Mouse (Mus musculus): Measurements from ENCODE around the gene Wdr24.
"Not testable (repeated sequence)": the region's sequence is repeated elsewhere in the genome, so short reads cannot be mapped to it uniquely, and the experiment has no call there.

Wdr24 gene

DNA sequence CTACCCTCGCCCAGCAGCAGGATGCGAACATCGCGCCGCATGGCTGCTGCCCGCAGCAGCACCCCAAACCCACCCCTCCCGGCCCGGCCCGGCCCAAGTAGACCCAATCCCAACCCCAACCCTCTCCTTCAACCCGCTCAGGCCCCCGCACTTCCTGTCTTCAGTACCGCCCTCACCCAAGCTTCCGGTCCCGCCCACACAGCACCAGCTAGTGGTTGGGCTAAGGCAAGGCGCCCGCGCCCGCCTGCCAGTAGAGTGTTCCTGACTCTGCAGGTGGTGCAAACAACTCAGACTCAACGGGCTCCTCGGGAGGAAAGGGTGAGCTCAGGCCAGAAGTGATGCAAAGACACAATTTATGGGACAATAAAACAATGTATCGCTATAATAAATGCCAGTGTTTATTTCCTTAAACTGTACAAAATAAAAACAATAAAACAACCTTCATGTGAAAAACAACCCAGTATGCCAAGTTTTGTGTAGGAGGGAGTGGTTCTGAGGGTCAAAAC is 21.0 kb downstream of the Wdr24 start, which contains the start of gene Rhot2:
TSS of gene Rhot2 (minus strand) at position 456 of the 506 bp plus-strand sequence.
- DNase-seq (ENCODE audit: extremely low read depth, low read depth, low spot score) = no peak

DNA sequence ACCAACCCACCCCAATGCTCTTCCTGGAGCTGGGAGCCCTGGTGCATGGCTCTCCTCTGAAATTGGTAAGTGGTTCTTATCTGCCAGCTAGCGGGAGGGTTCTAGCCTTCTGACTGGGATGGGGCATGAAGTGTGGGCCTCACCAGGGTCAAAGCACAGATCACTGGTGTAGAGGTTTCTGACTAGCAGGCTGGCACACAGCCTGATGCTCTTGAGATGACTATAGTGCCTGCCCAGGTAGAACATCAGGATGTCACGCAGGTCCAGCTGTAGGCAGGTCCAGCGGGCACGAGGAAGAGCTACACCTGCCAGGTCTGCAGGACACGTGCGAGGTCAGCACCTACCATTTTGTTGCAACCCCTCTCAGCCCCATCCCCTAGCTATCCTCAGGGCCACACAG is 36.8 kb downstream of the Wdr24 start:
- DNase-seq (ENCODE audit: extremely low read depth, low read depth, low spot score) = no peak

DNA sequence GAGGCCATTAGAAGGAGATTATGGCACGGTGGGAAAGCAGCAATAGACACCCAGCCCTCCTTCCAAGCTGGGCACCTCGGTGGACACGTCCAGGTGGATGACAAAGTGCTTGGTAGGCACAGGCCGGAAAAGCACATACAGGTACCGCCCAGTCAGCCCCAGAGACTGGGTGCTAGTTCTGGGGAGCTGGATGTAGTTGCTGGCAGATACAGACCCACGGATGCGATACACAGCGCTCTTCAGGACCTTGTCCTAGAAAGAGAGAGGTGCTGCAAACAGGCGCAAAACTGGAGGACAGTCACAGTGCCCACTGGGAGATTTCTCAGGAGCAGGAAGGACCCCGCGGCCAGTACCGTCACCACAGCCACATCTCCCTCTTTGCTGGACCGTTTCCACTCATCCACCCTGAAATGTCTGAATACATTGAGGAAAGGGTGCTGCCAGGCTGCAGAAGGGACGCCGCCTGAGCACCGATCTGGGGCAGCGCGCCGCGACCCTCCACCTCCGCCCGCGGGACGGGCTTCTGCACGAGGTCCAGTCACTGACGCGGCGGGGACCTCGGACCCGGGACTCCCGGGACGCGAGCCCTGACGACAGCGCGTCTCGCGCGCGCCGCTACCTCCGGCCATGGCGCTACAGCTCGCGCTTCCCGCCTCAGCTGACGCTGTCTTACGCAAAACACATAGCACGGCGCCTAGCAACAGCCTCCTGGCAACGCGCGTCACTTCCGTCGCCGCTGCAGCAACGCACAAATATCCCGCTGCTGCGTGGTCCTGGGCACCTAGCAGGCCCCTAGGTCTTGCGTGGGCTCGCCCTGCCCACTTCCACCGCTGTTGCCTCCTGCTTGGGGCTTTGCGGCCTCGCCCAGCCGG is 37.6 kb downstream of the Wdr24 start, which contains the start of gene Wdr90:
TSS of gene Wdr90 (minus strand) at position 670 of the 872 bp plus-strand sequence.
- DNase-seq (ENCODE audit: extremely low read depth, low read depth, low spot score) = no peak

DNA sequence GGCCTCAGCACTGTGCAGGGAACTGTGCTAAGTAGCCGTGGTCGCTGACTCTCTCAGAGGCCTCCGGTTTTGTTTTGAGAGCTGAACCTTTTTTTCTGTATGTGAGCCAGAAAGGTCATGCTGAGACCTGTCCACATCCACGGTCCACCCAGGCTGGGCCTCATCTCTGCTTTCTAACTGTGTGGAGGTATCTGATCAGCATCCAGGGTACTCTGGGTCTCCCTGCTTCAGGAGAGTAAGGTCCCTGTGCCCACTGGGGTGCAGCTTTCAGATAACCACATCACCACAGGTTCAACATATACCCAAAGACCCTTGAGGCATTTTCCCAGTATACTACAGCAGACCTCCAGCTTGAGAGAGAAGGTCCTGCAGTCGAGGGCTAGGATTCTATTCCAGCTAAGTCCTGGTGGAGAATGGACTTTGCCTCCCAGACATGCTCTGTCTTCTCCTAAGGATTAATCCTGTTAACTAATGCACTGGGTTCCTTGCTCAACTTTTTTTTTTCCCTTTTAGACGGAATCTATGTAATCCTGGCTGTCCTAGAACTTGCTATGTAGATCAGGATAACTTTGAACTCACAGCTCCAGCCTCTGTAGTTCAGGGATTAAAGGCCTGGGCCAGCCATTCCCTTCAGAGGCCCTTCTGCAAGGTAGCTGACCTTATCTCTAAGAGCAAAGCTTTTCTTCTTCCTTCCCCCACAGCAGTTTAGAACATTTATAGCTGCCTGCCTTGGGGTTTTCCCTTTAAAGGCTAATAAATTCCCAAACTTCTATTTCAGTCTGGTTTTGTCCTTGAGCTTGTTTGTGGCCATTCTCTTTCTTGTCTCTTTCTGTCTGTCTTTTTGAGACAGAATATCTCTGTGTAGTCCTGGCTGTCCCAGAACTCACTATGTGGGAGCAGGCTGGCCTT is 38.5 kb downstream of the Wdr24 start:
- DNase-seq (ENCODE audit: extremely low read depth, low read depth, low spot score) = no peak

DNA sequence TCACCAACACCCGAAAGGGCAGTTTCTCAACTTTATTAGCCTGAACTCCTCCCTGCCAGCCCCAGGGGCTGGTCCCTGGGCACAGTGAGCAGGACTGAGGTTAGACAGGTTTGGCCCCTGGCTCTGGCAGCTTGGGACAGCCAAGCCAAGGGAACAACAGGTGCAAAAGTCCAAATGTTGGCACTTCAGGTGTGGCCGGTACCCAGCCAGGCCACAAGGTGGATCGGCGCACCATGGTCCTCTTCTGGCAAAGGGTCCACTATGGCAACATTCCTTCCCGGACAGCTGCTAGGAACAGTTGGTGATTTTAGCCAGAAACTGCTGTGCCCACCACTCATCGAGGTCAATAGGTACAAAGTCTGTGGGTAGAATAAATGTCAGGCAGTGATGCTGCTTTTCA is 40.3 kb downstream of the Wdr24 start:
- DNase-seq (ENCODE audit: extremely low read depth, low read depth, low spot score) = no peak

DNA sequence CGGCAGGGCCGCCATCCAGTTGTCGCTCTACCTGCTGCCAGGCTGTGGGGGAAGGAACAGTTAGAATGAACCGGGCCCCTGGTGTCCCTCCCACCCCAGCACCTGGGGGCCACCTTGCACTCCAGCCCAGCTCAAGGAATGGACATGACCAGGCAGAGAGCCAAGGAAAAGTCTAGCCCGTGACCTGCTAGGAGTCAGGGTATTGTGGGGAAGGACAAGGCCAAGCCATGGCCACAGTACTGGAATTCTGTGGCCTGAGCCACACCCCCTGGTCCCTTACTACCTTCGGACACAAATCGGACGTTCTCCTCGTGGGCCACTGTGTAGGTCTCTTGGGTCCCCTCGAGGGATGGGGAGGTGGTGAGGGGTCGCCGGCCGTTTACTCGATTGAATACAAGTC is 40.9 kb downstream of the Wdr24 start:
- DNase-seq (ENCODE audit: extremely low read depth, low read depth, low spot score) = no peak

DNA sequence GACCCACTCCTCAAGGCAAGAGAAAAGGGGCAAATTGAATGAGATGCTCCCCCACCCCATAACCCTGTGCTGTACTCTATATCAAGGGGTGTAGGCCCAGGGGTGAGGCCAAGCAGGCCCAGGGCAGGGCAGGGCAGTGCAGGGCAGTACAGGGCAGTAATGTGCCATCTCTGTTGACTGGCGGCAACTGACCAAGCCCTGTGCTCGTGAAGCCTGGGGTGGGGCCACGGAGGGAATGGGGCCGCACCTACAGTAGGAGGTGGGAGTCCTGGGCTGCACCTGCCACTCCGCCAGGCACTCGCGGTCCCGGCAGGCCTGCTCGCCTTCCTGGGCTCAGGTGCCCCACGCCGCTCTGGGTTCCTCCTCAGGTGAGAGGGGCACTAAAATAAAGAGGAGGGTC is 41.9 kb downstream of the Wdr24 start:
- DNase-seq (ENCODE audit: extremely low read depth, low read depth, low spot score) = no peak

DNA sequence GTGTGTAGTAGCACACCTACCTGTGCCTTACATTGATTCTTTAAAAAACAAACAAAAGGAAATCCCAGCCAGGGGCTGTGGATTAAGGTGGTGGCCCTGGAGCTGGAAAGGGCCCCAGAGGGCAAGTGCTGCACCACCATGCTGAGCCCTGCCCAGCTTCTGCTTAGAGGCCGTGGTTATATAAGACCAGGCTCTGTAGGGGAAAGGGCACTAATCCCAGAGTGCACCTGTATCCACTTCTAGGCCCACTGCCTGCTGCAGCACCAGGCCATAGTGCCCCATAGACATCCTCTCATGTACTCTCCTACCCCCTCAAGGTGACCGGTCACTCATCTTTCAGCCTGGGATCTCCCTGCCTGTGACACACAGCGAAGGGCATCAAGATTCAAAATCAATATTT is 42.7 kb downstream of the Wdr24 start:
- no peak for DNase-seq (ENCODE audit: extremely low read depth, low read depth, low spot score)

DNA sequence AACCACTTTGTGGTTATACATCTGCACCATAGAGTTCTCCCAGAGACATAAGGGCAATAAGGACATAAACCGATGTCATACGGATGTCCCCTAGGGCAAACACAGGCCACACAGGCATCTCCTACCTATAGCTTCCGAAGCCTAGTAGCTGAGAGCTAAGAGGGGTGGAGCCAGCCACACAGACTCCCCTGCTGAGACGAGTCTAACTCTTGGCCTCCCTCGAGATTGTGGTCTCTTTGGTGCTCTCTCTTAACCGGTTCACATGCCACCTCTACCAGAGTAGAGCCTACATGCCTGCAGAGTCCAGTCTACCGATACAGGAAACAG is 44.0 kb downstream of the Wdr24 start:
- no peak for DNase-seq (ENCODE audit: extremely low read depth, low read depth, low spot score)

DNA sequence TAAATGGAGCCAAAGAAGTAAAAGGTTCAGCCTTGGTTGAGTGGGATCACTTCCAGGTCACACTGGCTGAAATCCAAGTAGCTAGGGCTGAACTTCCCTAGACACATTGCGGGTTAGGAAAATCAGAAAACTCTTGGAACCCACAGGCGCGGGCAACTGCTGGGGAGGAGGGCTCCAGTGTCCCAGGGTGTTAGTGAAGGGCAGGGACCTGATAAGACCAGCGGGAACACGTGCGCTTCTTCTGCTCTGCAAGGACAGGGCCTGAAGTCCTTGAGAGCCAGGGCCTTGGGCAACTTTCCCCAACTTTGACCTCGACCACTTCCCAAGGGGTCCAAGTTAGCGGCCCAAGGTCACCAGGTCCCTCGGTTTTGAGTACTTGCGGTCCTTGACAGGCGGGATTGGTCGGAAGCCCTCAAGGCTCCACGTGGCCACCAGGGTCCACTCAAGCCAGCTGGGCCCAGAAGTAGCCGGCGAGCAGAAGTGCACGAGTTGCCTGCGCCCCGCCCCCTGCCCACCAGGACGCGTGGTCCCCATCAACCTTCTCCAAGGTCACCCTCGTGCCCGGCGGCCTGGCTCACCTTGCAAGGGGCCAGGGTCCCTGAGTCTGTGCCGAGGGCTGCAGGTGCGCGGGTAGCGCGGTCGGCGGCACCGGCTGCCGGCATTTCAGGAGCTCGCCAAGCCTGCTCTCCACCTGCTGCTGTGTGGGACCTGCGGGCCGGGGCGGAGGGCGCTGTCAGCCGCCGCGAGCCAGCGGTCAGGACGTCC is 44.6 kb downstream of the Wdr24 start:
- DNase-seq (ENCODE audit: extremely low read depth, low read depth, low spot score) = no peak

DNA sequence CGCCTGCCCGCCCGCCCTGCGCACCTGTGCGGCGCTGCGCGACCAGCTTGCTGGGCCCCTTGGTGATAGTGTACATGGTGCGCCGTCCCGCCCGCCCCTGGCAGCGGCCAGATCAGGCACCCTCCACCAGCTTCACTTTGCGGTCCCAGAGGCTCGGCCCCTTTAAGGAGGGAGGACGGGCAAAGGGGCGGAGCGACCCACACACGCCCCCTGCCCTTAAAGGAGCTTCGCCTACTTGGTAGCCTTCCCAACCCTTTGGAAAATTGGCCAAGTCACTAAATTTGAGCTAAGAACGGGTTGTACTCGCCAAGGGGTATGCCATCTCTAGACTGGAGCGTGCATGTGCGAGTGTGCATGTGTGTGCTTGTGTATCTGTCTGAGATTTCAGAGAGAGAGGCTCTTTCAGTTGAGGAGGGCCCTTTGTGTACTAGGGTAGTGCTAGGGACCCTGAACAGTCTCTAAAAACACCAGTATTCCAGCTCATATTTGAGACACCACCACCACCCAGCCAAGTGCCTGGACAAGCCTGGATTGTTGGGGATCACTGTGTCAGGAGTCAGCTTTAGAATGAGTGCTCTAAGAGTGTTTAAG is 45.3 kb downstream of the Wdr24 start, which contains the start of gene Mcrip2:
TSS of gene Mcrip2 (minus strand) at position 164 of the 591 bp plus-strand sequence.
- DNase-seq (ENCODE audit: extremely low read depth, low read depth, low spot score) = peak; percentile 94

DNA sequence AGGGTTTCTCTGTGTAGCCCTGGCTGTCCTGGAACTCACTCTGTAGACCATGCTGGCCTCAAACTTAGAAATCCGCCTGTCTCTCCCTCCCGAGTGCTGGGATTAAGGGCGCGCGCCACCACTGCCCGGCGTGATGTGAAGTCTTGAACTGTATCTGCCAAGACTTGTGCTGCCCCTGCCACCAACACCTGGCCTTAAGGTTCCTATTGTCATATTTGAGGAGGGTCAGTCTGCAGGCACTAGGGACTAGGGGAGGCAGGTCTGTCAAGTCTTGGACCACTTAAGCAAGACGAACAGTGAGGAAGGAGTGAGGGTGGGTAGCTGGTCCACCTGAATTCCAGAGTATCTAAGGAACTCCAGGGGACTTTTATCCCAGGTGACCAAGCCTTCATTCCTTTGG is 46.1 kb downstream of the Wdr24 start:
- DNase-seq (ENCODE audit: extremely low read depth, low read depth, low spot score) = no peak

DNA sequence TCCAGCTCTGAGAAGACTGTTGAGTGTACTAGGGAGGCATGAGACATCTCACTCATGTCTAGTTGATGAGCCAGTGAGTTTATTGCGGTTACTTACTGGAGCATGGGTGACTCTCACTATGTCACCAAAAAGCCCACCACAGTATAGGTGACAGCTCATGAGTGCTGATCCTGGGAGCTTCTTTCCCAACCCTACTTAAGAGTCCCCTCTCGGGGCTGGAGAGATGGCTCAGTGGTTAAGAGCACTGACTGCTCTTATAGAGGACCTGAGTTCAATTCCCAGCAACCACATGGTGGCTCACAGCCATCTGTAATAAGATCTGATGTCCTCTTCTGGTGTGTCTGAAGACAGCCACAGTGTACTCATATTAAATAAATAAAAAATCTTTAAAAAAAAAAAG is 46.5 kb downstream of the Wdr24 start:
- DNase-seq (ENCODE audit: extremely low read depth, low read depth, low spot score) = no peak

DNA sequence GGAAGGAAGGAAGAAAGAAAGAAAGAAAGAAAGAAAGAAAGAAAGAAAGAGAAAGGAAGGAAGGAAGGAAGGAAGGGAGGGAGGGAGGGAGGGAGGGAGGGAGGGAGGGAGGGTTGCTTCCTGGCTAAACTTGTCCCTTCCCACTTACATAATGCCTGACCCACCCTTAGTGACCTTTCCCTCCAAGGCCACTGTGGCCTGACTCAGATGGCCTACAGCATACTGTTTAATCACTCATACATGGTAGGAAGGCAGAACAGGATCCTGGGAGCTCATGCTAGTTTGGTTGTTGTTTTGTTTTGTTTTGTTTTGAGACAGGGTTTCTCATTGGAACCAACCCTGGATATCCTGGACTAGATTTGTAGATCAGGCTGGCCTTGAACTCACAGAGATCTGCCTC is 48.1 kb downstream of the Wdr24 start:
- DNase-seq (ENCODE audit: extremely low read depth, low read depth, low spot score) = not testable (repeated sequence)

DNA sequence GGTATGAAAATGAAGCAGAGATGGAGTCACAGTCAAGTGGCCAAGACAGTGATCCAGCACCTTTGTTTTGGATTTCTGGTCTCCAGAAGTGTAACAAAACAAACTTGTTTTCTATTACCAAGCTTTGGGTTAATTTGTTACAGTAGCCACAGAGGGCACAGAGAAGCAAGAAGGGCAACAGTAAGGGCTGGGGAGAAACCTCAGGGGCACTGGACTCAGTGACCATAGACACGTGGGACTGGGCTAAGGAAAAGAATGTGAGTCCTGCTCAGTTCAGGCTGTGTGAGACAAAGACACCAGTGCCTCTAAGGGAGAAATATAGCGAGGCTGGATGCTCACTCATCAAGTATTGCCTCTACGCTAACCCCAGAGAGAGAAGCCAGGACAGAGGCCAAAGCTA is 49.2 kb downstream of the Wdr24 start:
- DNase-seq (ENCODE audit: extremely low read depth, low read depth, low spot score) = no peak

DNA sequence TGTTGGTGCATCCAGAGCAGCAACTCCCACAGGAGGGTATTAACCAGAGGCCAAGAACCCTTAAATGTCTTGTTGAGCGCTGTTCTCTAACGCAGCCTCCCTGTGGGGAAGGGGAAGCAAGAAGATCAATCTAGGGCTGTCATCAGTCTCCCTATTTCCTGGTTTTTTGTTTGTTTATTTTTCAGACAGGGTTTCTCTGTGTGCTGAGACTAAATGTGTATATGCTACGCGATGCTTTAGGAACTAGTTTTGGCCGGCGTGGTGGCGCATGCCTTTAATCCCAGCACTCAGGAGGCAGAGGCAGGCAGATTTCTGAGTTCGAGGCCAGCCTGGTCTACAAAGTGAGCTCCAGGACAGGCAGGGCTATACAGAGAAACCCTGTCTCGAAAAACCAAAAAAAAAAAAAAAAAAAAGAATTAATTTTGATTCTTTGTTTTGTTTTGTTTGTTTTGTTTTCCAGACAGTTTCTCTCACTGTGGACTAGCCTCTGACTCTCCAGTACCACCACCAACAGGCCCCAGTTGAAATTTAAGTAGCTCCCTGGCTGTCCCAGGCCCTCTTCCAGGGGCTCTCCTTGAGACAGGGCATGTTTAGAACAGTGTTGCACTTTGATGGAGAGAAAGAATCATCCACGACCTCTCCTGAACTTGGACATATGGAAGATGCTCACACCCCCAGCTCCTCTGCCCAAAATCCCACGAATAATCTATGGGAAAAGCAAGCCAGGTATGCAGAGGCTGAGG is 50.1 kb downstream of the Wdr24 start:
- no peak for DNase-seq (ENCODE audit: extremely low read depth, low read depth, low spot score)

DNA sequence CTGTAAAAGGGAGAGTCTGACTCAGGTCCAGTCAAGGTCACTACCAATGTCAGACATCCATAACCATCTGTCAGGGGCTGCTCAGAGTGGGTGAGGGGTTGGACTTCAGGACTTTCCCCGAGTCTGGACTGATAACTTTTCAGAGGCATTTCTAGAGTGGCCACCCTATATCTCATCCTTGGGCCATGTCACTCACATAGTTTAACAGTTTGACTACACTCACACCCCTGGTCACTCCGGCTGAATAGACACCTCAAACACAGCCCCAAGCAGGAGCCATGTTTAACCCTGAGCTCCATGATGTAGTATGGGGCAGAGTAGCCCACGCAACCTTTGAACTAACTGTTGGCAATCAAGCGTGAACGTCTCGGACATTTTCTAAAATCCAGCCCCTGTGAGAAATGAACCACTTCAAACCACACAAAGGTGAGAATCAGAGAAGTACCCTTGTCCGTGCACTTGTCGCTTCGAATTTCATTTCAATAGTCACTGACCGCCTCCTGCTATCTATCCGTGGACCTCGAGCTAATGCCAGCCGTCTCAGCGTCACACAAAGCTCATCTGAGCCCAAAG is 50.8 kb downstream of the Wdr24 start:
- DNase-seq (ENCODE audit: extremely low read depth, low read depth, low spot score) = no peak

DNA sequence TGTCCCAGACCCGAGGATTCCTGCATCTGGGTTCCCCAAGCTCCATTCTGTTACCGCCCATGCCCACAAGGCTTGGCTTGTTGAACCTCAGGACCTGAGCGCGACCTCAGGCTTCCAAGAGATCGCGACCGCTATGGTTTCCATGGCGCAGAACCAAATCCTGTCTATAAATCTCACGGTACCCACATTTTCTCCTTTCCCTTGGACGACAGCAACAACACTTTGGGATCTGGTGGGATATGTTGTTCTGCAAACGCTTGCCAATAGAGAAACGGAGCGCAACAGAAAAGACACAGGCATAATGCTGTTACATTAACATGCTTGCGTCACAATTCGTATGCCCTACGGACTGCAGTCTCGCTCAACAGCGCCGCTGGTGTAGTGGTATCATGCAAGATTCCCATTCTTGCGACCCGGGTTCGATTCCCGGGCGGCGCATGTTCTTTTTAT is 51.3 kb downstream of the Wdr24 start, which contains the start of gene Mettl26:
TSS of gene Mettl26 (plus strand) at position 354 of the 450 bp plus-strand sequence.
- no peak for DNase-seq (ENCODE audit: extremely low read depth, low read depth, low spot score)
